Mouse (Mus musculus): ENCODE results near the gene Mei1. TPM values are rescaled to one million over a fixed set of nuclear protein-coding genes. Genes with fewer than 3 reads are reported as not detected.

Gene Mei1
- total and polyA plus RNA-seq, 3 experiments: 0.05 TPM; not detected in 2

DNA sequence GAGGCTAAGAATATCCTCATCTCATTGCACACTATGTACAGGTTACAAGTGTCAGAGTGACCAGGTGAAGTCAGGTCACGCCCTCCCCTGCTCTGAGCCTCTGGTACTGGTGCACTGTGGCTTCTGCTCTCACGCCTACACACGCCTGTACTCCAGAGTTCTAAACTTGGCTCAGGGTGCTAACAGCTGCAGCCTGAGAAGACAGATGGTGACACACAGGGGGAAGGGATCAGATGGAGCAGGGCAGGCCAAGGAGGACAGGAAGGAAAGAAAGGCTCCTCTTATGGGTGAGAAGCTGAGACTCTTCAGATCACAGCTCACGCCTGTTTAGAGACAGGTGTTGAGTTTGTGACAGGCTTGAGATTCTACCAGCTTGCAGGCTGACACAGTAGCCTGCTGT, 65.6 kb downstream of the Mei1 start:
- no peaks in the 10 kb centered on the region for H3K9me3 ChIP-seq (replicated peaks)
- H3K4me1 ChIP-seq (ENCODE audit: insufficient read depth, low read depth, low read length): peaks cover 27% of the 10 kb centered on the region
- no peak overlapping the region for H3K4me3 ChIP-seq (ENCODE audit: low read depth, low read length)
- no peak for DNase-seq (ENCODE audit: low spot score)
- TF ChIP-seq POLR2AphosphoS5 (IDR thresholded peaks at IDR 0.05; ENCODE audit: insufficient replicate concordance, low read depth, low read length) (no peak), TAL1 (conservative IDR thresholded peaks at IDR 0.05; ENCODE audit: low read depth, low read length) (no peak), GATA2 (IDR thresholded peaks at IDR 0.05; ENCODE audit: borderline replicate concordance, low read depth, low read length) (no peak), GATA1 (IDR thresholded peaks at IDR 0.05; ENCODE audit: borderline replicate concordance, low read length) (no peak), CTCF (IDR thresholded peaks at IDR 0.05; ENCODE audit: low read depth, low read length) (no peak)
- H3K27me3 ChIP-seq (ENCODE audit: insufficient read depth, low read length): no peaks in the 10 kb centered on the region
- ATAC-seq (ENCODE audit: extremely low read depth, insufficient number of reproducible peaks, low FRiP score, poor library complexity, severe bottlenecking): no peak
- peaks cover 90% of the 10 kb centered on the region for H3K36me3 ChIP-seq (replicated peaks)

DNA sequence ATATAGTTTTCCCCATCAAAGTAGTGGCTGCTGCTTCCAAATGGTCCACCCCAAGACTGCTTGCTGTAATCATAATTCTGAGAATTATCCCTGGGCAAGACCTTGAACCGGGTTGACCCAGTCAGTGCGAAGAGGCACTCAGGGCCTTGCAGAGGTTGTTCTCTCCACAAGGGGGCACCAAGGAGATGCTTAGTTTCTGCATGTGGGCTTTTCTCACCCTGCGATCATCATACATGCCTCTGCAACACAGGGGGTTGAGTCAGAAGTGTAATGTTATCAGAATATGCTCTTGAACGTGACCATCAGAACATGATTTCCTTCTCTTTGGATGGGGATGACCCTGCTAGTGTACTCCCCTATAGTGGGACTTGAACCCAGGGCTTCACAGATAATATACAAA, 68.8 kb downstream of the Mei1 start:
- DNase-seq (ENCODE audit: low spot score) (peak; percentile 26), ATAC-seq (ENCODE audit: extremely low read depth, insufficient number of reproducible peaks, low FRiP score, poor library complexity, severe bottlenecking) (no peak)
- H3K4me3 ChIP-seq (ENCODE audit: low read depth, low read length): no peak overlapping the region
- H3K36me3 ChIP-seq (replicated peaks): peaks cover 84% of the 10 kb centered on the region
- H3K27me3 ChIP-seq (ENCODE audit: insufficient read depth, low read length): no peaks in the 10 kb centered on the region
- H3K4me1 ChIP-seq (ENCODE audit: insufficient read depth, low read depth, low read length): peaks cover 22% of the 10 kb centered on the region
- TF ChIP-seq TAL1 (conservative IDR thresholded peaks at IDR 0.05; ENCODE audit: low read depth, low read length): no peak
- TF ChIP-seq CTCF (IDR thresholded peaks at IDR 0.05; ENCODE audit: low read depth, low read length): peak; percentile 73
- no peaks in the 10 kb centered on the region for H3K9me3 ChIP-seq (replicated peaks)

DNA sequence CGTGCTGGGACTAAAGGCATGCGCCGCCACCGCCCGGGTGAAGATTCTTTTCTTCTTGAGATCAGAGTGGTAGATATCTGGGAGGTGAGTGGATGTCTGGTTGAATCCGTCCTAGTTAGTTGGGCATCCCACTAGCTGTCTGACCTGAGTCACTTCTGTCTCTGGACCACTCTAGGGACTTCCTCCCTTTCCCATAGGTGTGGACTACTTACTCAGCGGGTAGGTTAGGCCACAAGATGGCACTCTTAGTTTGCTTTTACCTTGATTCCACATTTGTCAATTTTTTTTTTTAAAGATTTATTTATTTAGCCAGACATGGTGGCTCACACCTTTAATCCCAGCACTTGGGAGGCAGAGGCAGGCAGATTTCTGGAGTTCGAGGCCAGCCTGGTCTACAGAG, 69.4 kb downstream of the Mei1 start:
- no peaks in the 10 kb centered on the region for H3K27me3 ChIP-seq (ENCODE audit: insufficient read depth, low read length)
- ATAC-seq (ENCODE audit: extremely low read depth, insufficient number of reproducible peaks, low FRiP score, poor library complexity, severe bottlenecking) (no peak), DNase-seq (ENCODE audit: low spot score) (no peak)
- H3K9me3 ChIP-seq (replicated peaks): no peaks in the 10 kb centered on the region
- peaks cover 26% of the 10 kb centered on the region for H3K4me1 ChIP-seq (ENCODE audit: insufficient read depth, low read depth, low read length)
- no peak overlapping the region for H3K4me3 ChIP-seq (ENCODE audit: low read depth, low read length)
- H3K36me3 ChIP-seq (replicated peaks): peaks cover 81% of the 10 kb centered on the region
- no peak for TF ChIP-seq POLR2AphosphoS5 (IDR thresholded peaks at IDR 0.05; ENCODE audit: insufficient replicate concordance, low read depth, low read length)
- TF ChIP-seq GATA2 (IDR thresholded peaks at IDR 0.05; ENCODE audit: borderline replicate concordance, low read depth, low read length): no peak
- TF ChIP-seq TAL1 (conservative IDR thresholded peaks at IDR 0.05; ENCODE audit: low read depth, low read length): no peak
- no peak for TF ChIP-seq GATA1 (IDR thresholded peaks at IDR 0.05; ENCODE audit: borderline replicate concordance, low read length)
- TF ChIP-seq CTCF (IDR thresholded peaks at IDR 0.05; ENCODE audit: low read depth, low read length): no peak

DNA sequence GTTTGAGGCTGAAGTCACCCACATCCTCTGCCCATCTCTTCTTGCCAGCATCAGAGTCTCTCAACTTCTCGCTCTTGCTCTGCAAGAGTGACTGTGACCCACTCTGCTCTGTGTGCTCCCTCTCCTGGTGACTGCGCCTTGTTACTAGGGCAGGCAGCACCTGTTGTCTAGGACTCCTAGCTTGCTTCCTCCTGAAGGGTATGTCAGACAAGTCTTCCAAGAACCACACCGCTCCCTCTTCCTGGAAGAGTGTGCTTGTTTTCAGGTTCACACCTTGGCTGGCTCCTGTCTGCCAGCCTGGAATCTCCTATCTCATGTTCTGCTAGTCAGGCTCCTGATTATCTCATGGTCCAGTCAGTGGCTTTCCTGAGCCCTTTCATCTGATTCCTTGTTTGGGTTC, 70.6 kb downstream of the Mei1 start:
- H3K4me1 ChIP-seq (ENCODE audit: insufficient read depth, low read depth, low read length): peaks cover 34% of the 10 kb centered on the region
- TF ChIP-seq GATA2 (IDR thresholded peaks at IDR 0.05; ENCODE audit: borderline replicate concordance, low read depth, low read length) (no peak), GATA1 (IDR thresholded peaks at IDR 0.05; ENCODE audit: borderline replicate concordance, low read length) (no peak), TAL1 (conservative IDR thresholded peaks at IDR 0.05; ENCODE audit: low read depth, low read length) (no peak), POLR2AphosphoS5 (IDR thresholded peaks at IDR 0.05; ENCODE audit: insufficient replicate concordance, low read depth, low read length) (no peak), CTCF (IDR thresholded peaks at IDR 0.05; ENCODE audit: low read depth, low read length) (no peak)
- no peak overlapping the region for H3K4me3 ChIP-seq (ENCODE audit: low read depth, low read length)
- H3K9me3 ChIP-seq (replicated peaks): no peaks in the 10 kb centered on the region
- H3K36me3 ChIP-seq (replicated peaks): peaks cover 72% of the 10 kb centered on the region
- no peaks in the 10 kb centered on the region for H3K27me3 ChIP-seq (ENCODE audit: insufficient read depth, low read length)
- no peak for DNase-seq (ENCODE audit: low spot score)
- no peak for ATAC-seq (ENCODE audit: extremely low read depth, insufficient number of reproducible peaks, low FRiP score, poor library complexity, severe bottlenecking)

DNA sequence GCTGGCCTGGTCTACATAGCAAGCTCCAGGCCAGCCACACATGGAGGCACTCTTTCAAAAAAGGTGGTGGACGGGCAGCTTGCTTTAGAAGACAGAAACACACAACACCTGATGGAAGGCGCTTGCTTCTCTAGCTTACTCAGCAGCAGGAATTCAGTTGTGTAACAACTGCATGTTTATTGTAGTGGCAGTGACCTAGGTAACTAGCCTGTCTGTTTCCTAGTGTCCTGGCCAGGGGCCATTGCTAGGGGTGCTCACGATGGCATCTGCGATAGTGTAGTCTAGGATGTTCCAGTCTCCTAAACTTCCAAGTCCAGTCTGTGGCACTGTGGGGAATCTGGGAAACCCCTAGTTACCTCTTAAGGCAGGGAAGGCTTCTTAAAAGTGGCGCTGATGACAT, 74.4 kb downstream of the Mei1 start:
- DNase-seq (ENCODE audit: low spot score) (no peak), ATAC-seq (ENCODE audit: extremely low read depth, insufficient number of reproducible peaks, low FRiP score, poor library complexity, severe bottlenecking) (no peak)
- Histone ChIP-seq H3K27me3 (ENCODE audit: insufficient read depth, low read length) (no peaks in the 10 kb centered on the region), H3K36me3 (replicated peaks) (peaks cover 44% of the 10 kb centered on the region), H3K4me3 (ENCODE audit: low read depth, low read length) (no peak overlapping the region), H3K9me3 (replicated peaks) (no peaks in the 10 kb centered on the region), H3K4me1 (ENCODE audit: insufficient read depth, low read depth, low read length) (peaks cover 53% of the 10 kb centered on the region)
- TF ChIP-seq CTCF (IDR thresholded peaks at IDR 0.05; ENCODE audit: low read depth, low read length): no peak
- TF ChIP-seq TAL1 (conservative IDR thresholded peaks at IDR 0.05; ENCODE audit: low read depth, low read length): no peak
- TF ChIP-seq GATA2 (IDR thresholded peaks at IDR 0.05; ENCODE audit: borderline replicate concordance, low read depth, low read length): no peak
- TF ChIP-seq GATA1 (IDR thresholded peaks at IDR 0.05; ENCODE audit: borderline replicate concordance, low read length): no peak
- TF ChIP-seq POLR2AphosphoS5 (IDR thresholded peaks at IDR 0.05; ENCODE audit: insufficient replicate concordance, low read depth, low read length): no peak

DNA sequence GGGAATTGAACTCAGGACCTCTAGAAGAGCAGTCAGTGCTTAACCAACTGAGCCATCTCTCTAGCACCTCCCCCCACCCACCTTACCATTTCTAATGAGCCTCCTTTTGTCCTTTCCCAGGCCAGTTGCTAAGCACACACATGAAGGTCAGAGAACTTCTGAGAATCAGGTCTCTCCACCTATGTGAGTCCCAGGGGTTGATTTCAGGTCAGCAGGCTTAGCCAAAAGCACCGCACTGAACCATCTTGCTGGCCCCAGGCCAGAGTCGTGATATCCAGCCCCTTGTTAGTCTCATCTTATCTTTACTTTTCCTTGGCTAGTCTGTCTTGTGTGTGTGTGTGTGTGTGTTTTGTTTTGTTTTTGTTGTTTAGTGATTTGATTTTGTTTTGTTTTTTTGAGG, 75.6 kb downstream of the Mei1 start:
- no peak for DNase-seq (ENCODE audit: low spot score)
- no peak for ATAC-seq (ENCODE audit: extremely low read depth, insufficient number of reproducible peaks, low FRiP score, poor library complexity, severe bottlenecking)
- H3K4me1 ChIP-seq (ENCODE audit: insufficient read depth, low read depth, low read length): peaks cover 57% of the 10 kb centered on the region
- H3K4me3 ChIP-seq (ENCODE audit: low read depth, low read length): no peak overlapping the region; the same call in 1 of the 2 replicates
- TF ChIP-seq POLR2AphosphoS5 (IDR thresholded peaks at IDR 0.05; ENCODE audit: insufficient replicate concordance, low read depth, low read length) (no peak), CTCF (IDR thresholded peaks at IDR 0.05; ENCODE audit: low read depth, low read length) (no peak), TAL1 (conservative IDR thresholded peaks at IDR 0.05; ENCODE audit: low read depth, low read length) (no peak), GATA1 (IDR thresholded peaks at IDR 0.05; ENCODE audit: borderline replicate concordance, low read length) (no peak), GATA2 (IDR thresholded peaks at IDR 0.05; ENCODE audit: borderline replicate concordance, low read depth, low read length) (no peak)
- H3K27me3 ChIP-seq (ENCODE audit: insufficient read depth, low read length): no peaks in the 10 kb centered on the region
- H3K36me3 ChIP-seq (replicated peaks): peaks cover 45% of the 10 kb centered on the region
- no peaks in the 10 kb centered on the region for H3K9me3 ChIP-seq (replicated peaks)

All from G1E (cell line).